Mouse (Mus musculus): ENCODE data around the gene Lef1. TPM values are rescaled to one million over a fixed set of nuclear protein-coding genes. Genes with fewer than 3 reads are reported as not detected.

The Lef1 gene
- polyA plus RNA-seq, 2 experiments = 0.12 to 0.25 TPM

GRCm38 (mm10) chr3:131107301-131108093 is 2.8 kb upstream of the Lef1 start:
- no peak overlapping the region for H3K27ac ChIP-seq
- no peak overlapping the region for H3K4me3 ChIP-seq (ENCODE audit: insufficient read depth in 1 of 2, low read depth in 2 of 2, low read length in 2 of 2)
- peaks cover 83% of the 10 kb centered on the region for H3K27me3 ChIP-seq (ENCODE audit: control insufficient read depth, insufficient read depth, low read length)
- H3K9me3 ChIP-seq (ENCODE audit: control insufficient read depth, low read length) = no peaks in the 10 kb centered on the region
- DNase-seq (ENCODE audit: low read depth in 3 of 3, low spot score in 3 of 3) (no peak), ATAC-seq (ENCODE audit: insufficient read depth) (no peak)
- H3K4me1 ChIP-seq (replicated peaks; ENCODE audit: control insufficient read depth in 2 of 2, insufficient read depth in 2 of 2, low read length in 1 of 2) = no peaks in the 10 kb centered on the region
- no peak for TF ChIP-seq EP300 (IDR thresholded peaks at IDR 0.05; ENCODE audit: low read depth)
- no peak for TF ChIP-seq CTCF (IDR thresholded peaks at IDR 0.05; ENCODE audit: low read depth)
- H3K36me3 ChIP-seq (replicated peaks; ENCODE audit: control insufficient read depth, insufficient read depth, low read depth) = no peaks in the 10 kb centered on the region
- no peak overlapping the region for H3K4me2 ChIP-seq (ENCODE audit: low read depth)
- WGBS (ENCODE audit: insufficient replicate concordance) = 1% methylated on average over 34 of the region's 34 CpGs
- no peak overlapping the region for H3K9ac ChIP-seq (replicated peaks)

GRCm38 (mm10) chr3:131108094-131108653 is 2.1 kb upstream of the Lef1 start:
- no peaks in the 10 kb centered on the region for H3K4me1 ChIP-seq (replicated peaks; ENCODE audit: control insufficient read depth in 2 of 2, insufficient read depth in 2 of 2, low read length in 1 of 2)
- DNase-seq (ENCODE audit: low read depth in 3 of 3, low spot score in 3 of 3) = no peak
- 3% methylated on average over 9 of the region's 9 CpGs for WGBS (ENCODE audit: insufficient replicate concordance)

GRCm38 (mm10) chr3:131109066-131109685 is 1.1 kb upstream of the Lef1 start:
- no peak overlapping the region for H3K9ac ChIP-seq (replicated peaks)
- WGBS (ENCODE audit: insufficient replicate concordance) = 2% methylated on average over 15 of the region's 15 CpGs
- H3K27ac ChIP-seq = no peak overlapping the region
- H3K4me2 ChIP-seq (ENCODE audit: low read depth) = no peak overlapping the region
- no peaks in the 10 kb centered on the region for H3K36me3 ChIP-seq (replicated peaks; ENCODE audit: control insufficient read depth, insufficient read depth, low read depth)
- no peaks in the 10 kb centered on the region for H3K4me1 ChIP-seq (replicated peaks; ENCODE audit: control insufficient read depth in 2 of 2, insufficient read depth in 2 of 2, low read length in 1 of 2)
- DNase-seq (ENCODE audit: low read depth in 3 of 3, low spot score in 3 of 3) (no peak), ATAC-seq (ENCODE audit: insufficient read depth) (no peak)
- H3K27me3 ChIP-seq (ENCODE audit: control insufficient read depth, insufficient read depth, low read length) = peaks cover 95% of the 10 kb centered on the region
- no peak for TF ChIP-seq EP300 (IDR thresholded peaks at IDR 0.05; ENCODE audit: low read depth)
- no peak for TF ChIP-seq CTCF (IDR thresholded peaks at IDR 0.05; ENCODE audit: low read depth)
- no peak overlapping the region for H3K4me3 ChIP-seq (ENCODE audit: insufficient read depth in 1 of 2, low read depth in 2 of 2, low read length in 2 of 2)
- no peaks in the 10 kb centered on the region for H3K9me3 ChIP-seq (ENCODE audit: control insufficient read depth, low read length)

More at GRCm38 (mm10) chr3:131108094-131108653, 2.1 kb upstream of the Lef1 start:
- TF ChIP-seq EP300 (IDR thresholded peaks at IDR 0.05; ENCODE audit: low read depth) (no peak), CTCF (IDR thresholded peaks at IDR 0.05; ENCODE audit: low read depth) (no peak)
- no peak overlapping the region for H3K27ac ChIP-seq
- H3K4me3 ChIP-seq (ENCODE audit: insufficient read depth in 1 of 2, low read depth in 2 of 2, low read length in 2 of 2) = no peak overlapping the region
- H3K9ac ChIP-seq (replicated peaks) = no peak overlapping the region
- peaks cover 90% of the 10 kb centered on the region for H3K27me3 ChIP-seq (ENCODE audit: control insufficient read depth, insufficient read depth, low read length)
- ATAC-seq (ENCODE audit: insufficient read depth) = no peak
- no peak overlapping the region for H3K4me2 ChIP-seq (ENCODE audit: low read depth)
- no peaks in the 10 kb centered on the region for H3K36me3 ChIP-seq (replicated peaks; ENCODE audit: control insufficient read depth, insufficient read depth, low read depth)
- H3K9me3 ChIP-seq (ENCODE audit: control insufficient read depth, low read length) = no peaks in the 10 kb centered on the region

GRCm38 (mm10) chr3:131109686-131110070 is 593 bp upstream of the Lef1 start:
- Histone ChIP-seq H3K4me2 (ENCODE audit: low read depth) (no peak overlapping the region), H3K4me1 (replicated peaks; ENCODE audit: control insufficient read depth in 2 of 2, insufficient read depth in 2 of 2, low read length in 1 of 2) (no peaks in the 10 kb centered on the region), H3K9ac (replicated peaks) (no peak overlapping the region), H3K4me3 (ENCODE audit: insufficient read depth in 1 of 2, low read depth in 2 of 2, low read length in 2 of 2) (no peak overlapping the region), H3K9me3 (ENCODE audit: control insufficient read depth, low read length) (no peaks in the 10 kb centered on the region), H3K36me3 (replicated peaks; ENCODE audit: control insufficient read depth, insufficient read depth, low read depth) (no peaks in the 10 kb centered on the region), H3K27me3 (ENCODE audit: control insufficient read depth, insufficient read depth, low read length) (peaks cover 96% of the 10 kb centered on the region), H3K27ac (no peak overlapping the region)
- 1% methylated on average over 14 of the region's 14 CpGs for WGBS (ENCODE audit: insufficient replicate concordance)
- no peak for DNase-seq (ENCODE audit: low read depth in 3 of 3, low spot score in 3 of 3)
- TF ChIP-seq EP300 (IDR thresholded peaks at IDR 0.05; ENCODE audit: low read depth) = no peak
- TF ChIP-seq CTCF (IDR thresholded peaks at IDR 0.05; ENCODE audit: low read depth) = no peak
- ATAC-seq (ENCODE audit: insufficient read depth) = no peak

All from liver, embryonic 14.5 days (tissue).